Mouse (Mus musculus) B cell, adult 2 months (primary cell): ENCODE results near the gene Zeb2.

Experiments
- DNase-seq, 2 experiments: peaks; one replicate each; pipeline ENCODE4 v3.0.0; 2022

Gene Zeb2

GRCm38 (mm10) chr2:44979042-44979721 is 138.0 kb downstream of the Zeb2 start:
- DNase-seq: no peak

GRCm38 (mm10) chr2:44978038-44978437 is 139.2 kb downstream of the Zeb2 start:
- DNase-seq: no peak

GRCm38 (mm10) chr2:44977556-44977955 is 139.6 kb downstream of the Zeb2 start:
- DNase-seq: no peak

GRCm38 (mm10) chr2:44977051-44977450 is 140.1 kb downstream of the Zeb2 start:
- no peak for DNase-seq

GRCm38 (mm10) chr2:44976484-44976883 is 140.7 kb downstream of the Zeb2 start:
- DNase-seq: no peak

GRCm38 (mm10) chr2:44973828-44974227 is 143.4 kb downstream of the Zeb2 start:
- DNase-seq: no peak

- DNase-seq: no peak
These were observed 147.0 kb downstream of the Zeb2 start for GRCm38 (mm10) chr2:44970087-44970646.

- DNase-seq: no peak
These were observed 147.6 kb downstream of the Zeb2 start for GRCm38 (mm10) chr2:44969640-44970039.

- DNase-seq: no peak
These were observed 148.0 kb downstream of the Zeb2 start for GRCm38 (mm10) chr2:44969226-44969625.

- no peak for DNase-seq
These were observed 151.2 kb downstream of the Zeb2 start for GRCm38 (mm10) chr2:44965834-44966555.

GRCm38 (mm10) chr2:44962620-44963019 is 154.6 kb downstream of the Zeb2 start:
- DNase-seq: no peak

- no peak for DNase-seq
These were observed 156.0 kb downstream of the Zeb2 start for GRCm38 (mm10) chr2:44961192-44961591.

- DNase-seq: no peak
These were observed 156.6 kb downstream of the Zeb2 start for GRCm38 (mm10) chr2:44960561-44960960.

- DNase-seq: peak; percentile 23 to 27
These were observed 159.8 kb downstream of the Zeb2 start for GRCm38 (mm10) chr2:44957329-44957797.

GRCm38 (mm10) chr2:44956232-44956631 is 161.0 kb downstream of the Zeb2 start:
- no peak for DNase-seq

GRCm38 (mm10) chr2:44955506-44955905 is 161.7 kb downstream of the Zeb2 start:
- DNase-seq: no peak

GRCm38 (mm10) chr2:44954180-44954579 is 163.0 kb downstream of the Zeb2 start:
- DNase-seq: no peak

GRCm38 (mm10) chr2:44952830-44953422 is 164.3 kb downstream of the Zeb2 start:
- no peak for DNase-seq

- DNase-seq: no peak
These were observed 165.5 kb downstream of the Zeb2 start for GRCm38 (mm10) chr2:44951651-44952213.

- no peak for DNase-seq
These were observed 172.5 kb downstream of the Zeb2 start for GRCm38 (mm10) chr2:44944689-44945088.
